Mouse (Mus musculus) forebrain, postnatal 0 days (tissue): Measurements from ENCODE around the gene Rapsn. TPM values are rescaled to one million over a fixed set of nuclear protein-coding genes. Genes with fewer than 3 reads are reported as not detected.

Experiments used
- ATAC-seq: fragments of 200-750 bp; cut with Nextera tagmentation; 2 replicates; pipeline ENCODE4 v1.8.0; 2017; ENCODE audit warnings: mild to moderate bottlenecking, moderate library complexity
- DNase-seq: peaks from one replicate; pipeline ENCODE4 v3.0.0-alpha.2; 2015
- H3K27ac ChIP-seq: fragments of 300-500 bp; sonication (generic); 2 replicates; pipeline ENCODE4 v1.5.1; 2014; ENCODE audit warnings: low read depth, mild to moderate bottlenecking, antibody characterized with exemption, low read length, moderate library complexity, mixed read lengths
- H3K27me3 ChIP-seq: fragments of 300-500 bp; sonication (generic); 2 replicates; pipeline ENCODE4 v1.6.1; 2014; ENCODE audit warnings: mild to moderate bottlenecking, low read length, mixed read lengths; ENCODE audit not compliant: insufficient read depth
- H3K36me3 ChIP-seq: fragments of 300-500 bp; sonication (generic); 2 replicates; pipeline ENCODE4 v1.6.1; 2014; ENCODE audit warnings: mild to moderate bottlenecking, moderate library complexity; ENCODE audit not compliant: insufficient read depth
- H3K4me1 ChIP-seq: fragments of 300-500 bp; sonication (generic); 2 replicates; pipeline ENCODE4 v1.6.1; 2014; ENCODE audit warnings: antibody characterized with exemption; ENCODE audit not compliant: insufficient read depth
- H3K4me2 ChIP-seq: fragments of 300-500 bp; sonication (generic); 2 replicates; pipeline ENCODE4 v1.6.1; 2014; ENCODE audit warnings: low read depth, mild to moderate bottlenecking, moderate library complexity
- H3K4me3 ChIP-seq: fragments of 300-500 bp; sonication (generic); 2 replicates; pipeline ENCODE4 v1.5.1; 2014; ENCODE audit warnings: low read depth, low read length, mixed read lengths
- H3K9ac ChIP-seq: fragments of 300-500 bp; sonication (generic); 2 replicates; pipeline ENCODE4 v1.6.1; 2014; ENCODE audit warnings: mild to moderate bottlenecking
- H3K9me3 ChIP-seq: fragments of 300-500 bp; sonication (generic); 2 replicates; pipeline ENCODE4 v1.6.1; 2016; ENCODE audit warnings: low read length
- CTCF ChIP-seq: sonication (generic); IDR thresholded peaks from 2 replicates; pipeline ENCODE4 v1.5.1; 2016; ENCODE audit warnings: antibody characterized with exemption, control low read depth, low read depth
- WGBS: fragments of 180-500 bp; shearing (Covaris S2); extraction: QIAGEN DNeasy Blood & Tissue Kit; methylation state at CpG from one replicate; pipeline ENCODE4 v1.1.7; 2014; 5-methylcytosine and 5-hydroxymethylcytosine counted together
- polyA plus RNA-seq: library from polyadenylated mRNA; unstranded; fragments of >200 nt; fragmentation: Nextera tagmentation; extraction: Ambion mirVana; gene quantifications from 2 replicates; pipeline ENCODE4 v1.2.1, GENCODE M21; 2015
- total RNA-seq: library from RNA; depleted of rRNA; stranded (reverse); fragments of >200 nt; gene quantifications from 2 replicates; pipeline ENCODE4 v1.2.3, GENCODE M21; 2014

Rapsn gene
- total and polyA plus RNA-seq, 2 experiments from 2014 or later: 0.38 to 1.1 TPM

DNA sequence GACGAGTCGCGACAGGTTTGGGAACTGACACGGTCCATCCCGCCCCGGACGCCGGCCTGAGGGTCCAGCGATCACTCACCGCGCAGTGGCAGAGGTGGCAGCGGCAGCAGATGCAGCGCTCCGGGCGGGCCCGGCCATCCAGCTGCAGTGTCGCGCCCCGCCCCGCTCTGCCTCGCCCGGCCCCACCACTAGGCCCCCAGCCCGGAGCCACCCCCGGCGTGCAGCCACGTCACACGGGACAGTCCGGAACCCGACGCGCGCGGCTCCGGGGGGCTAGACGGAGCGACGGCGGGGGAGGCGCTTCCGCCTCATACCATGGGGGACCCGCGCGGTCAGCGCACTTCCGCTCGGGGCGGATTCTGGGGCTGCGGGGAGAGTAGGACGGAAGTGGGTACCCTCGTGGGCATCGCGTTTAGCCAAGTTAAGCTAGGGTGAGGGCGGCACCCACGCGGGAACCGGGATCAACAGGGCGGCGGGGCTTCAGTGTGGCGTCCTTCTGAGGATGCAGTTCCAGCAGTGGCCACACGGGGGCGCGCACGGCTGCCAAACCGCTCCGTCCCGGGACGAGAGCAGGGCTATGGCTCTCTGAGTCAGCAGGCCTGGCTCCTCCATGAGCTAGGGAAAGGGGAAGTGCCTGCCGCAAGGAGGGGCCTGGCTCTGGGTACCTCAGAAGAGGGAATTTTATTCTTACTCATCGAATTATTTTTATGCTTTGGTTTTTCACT, 34.8 kb downstream of the Rapsn start, which contains the start of gene Slc39a13:
Gene Slc39a13, minus strand, starts transcription at position 342 of the 725 bp plus-strand sequence.
- peak; percentile 98 for ATAC-seq
- H3K27me3 ChIP-seq: no peaks in the 10 kb centered on the region
- peak within 1 kb of the TSS; percentile 70 for H3K27ac ChIP-seq
- WGBS: under 1% methylated on average over 68 of the region's 69 CpGs
- peak; percentile 100 for TF ChIP-seq CTCF
- H3K4me1 ChIP-seq: peaks cover 18% of the 10 kb centered on the region
- H3K4me2 ChIP-seq: peak within 1 kb of the TSS; percentile 91
- peak within 1 kb of the TSS; percentile 88 for H3K4me3 ChIP-seq
- H3K36me3 ChIP-seq: peaks cover 3% of the 10 kb centered on the region; the same call in 1 of the 2 replicates
- DNase-seq: peak; percentile 97
- no peaks in the 10 kb centered on the region for H3K9me3 ChIP-seq
- H3K9ac ChIP-seq: peak within 1 kb of the TSS; percentile 78

DNA sequence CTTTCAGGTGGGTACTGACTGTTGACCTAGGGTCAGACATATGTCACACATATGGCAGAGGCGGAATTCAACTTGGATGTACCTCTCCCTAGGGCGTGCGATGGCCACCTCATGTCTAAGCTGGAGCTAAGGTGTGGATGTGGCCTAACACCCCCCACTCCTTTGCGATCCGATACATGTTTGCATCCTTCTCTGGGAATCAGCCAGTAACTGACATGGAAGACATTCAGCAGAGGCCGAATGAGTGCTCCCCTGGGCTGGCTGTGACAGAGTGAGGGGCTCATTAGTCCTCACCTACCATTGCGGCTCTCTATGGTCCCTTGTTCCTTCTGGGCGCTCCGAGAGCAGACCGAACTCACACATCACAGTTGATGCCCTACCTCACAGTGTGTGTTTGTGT, 35.6 kb downstream of the Rapsn start:
- H3K27ac ChIP-seq: peak overlapping the region; percentile 70
- H3K4me2 ChIP-seq: peak overlapping the region; percentile 91
- H3K4me3 ChIP-seq: peak overlapping the region; percentile 88
- H3K4me1 ChIP-seq: peaks cover 18% of the 10 kb centered on the region
- no peak for TF ChIP-seq CTCF
- DNase-seq (no peak), ATAC-seq (no peak)
- H3K9me3 ChIP-seq: no peaks in the 10 kb centered on the region
- H3K27me3 ChIP-seq: no peaks in the 10 kb centered on the region
- WGBS: 86% methylated on average over 10 of the region's 10 CpGs
- peaks cover 3% of the 10 kb centered on the region; the same call in 1 of the 2 replicates for H3K36me3 ChIP-seq
- H3K9ac ChIP-seq: peak overlapping the region; percentile 78

DNA sequence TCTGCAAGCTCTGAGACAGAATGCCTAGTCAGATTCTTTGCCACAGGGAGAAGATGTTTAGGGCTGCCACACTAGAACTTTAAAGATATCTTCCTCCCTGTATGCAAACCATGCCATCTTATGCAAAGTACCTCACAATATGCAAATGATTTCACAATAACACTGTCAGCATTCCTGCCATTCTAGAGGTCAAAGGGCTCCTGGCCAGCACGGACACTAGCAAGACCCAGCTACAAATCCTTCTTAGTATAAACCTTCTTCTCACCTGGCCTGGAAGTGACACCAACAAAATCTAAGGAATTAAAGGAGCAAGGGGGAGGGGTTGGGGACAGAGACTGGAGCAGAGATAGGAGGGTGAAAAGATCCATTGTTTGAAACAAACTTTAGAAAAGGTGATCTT, 36.7 kb downstream of the Rapsn start:
- TF ChIP-seq CTCF: no peak
- ATAC-seq (no peak), DNase-seq (no peak)
- Histone ChIP-seq H3K36me3 (no peaks in the 10 kb centered on the region), H3K4me1 (peaks cover 18% of the 10 kb centered on the region), H3K27ac (no peak overlapping the region), H3K9me3 (no peaks in the 10 kb centered on the region), H3K4me3 (no peak overlapping the region), H3K4me2 (no peak overlapping the region), H3K27me3 (no peaks in the 10 kb centered on the region), H3K9ac (no peak overlapping the region)
- WGBS: 42% methylated on average over 1 of the region's 1 CpGs

DNA sequence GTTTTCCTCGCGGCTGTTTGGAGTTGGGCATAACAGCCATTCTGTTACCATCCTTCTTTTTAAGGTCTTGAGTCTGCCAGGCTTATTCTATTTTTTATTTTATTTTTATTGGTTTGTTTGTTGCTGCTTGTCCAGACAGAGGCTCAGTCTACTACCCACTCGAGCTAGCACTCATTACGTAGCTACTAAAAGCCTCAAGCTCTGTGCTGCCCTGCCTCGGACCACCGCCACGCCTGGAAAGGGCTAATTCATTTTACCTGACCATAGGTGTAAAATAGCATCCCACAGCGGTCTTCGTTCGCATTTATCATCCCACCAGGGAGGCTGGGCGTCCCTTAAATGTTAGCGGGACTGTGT, 42.5 kb downstream of the Rapsn start:
- Histone ChIP-seq H3K9ac (peak overlapping the region; percentile 63), H3K4me2 (peak overlapping the region; percentile 91), H3K27me3 (no peaks in the 10 kb centered on the region), H3K4me3 (peak overlapping the region; percentile 49), H3K9me3 (no peaks in the 10 kb centered on the region), H3K27ac (no peak overlapping the region), H3K36me3 (no peaks in the 10 kb centered on the region), H3K4me1 (0 out of 2 replicates have a peak, but pooled peaks cover 9% of the 10 kb centered on the region)
- peak; percentile 24; the same call in 1 of the 2 replicates for ATAC-seq
- DNase-seq: peak; percentile 17
- TF ChIP-seq CTCF: no peak
- 10% methylated on average over 12 of the region's 12 CpGs for WGBS

DNA sequence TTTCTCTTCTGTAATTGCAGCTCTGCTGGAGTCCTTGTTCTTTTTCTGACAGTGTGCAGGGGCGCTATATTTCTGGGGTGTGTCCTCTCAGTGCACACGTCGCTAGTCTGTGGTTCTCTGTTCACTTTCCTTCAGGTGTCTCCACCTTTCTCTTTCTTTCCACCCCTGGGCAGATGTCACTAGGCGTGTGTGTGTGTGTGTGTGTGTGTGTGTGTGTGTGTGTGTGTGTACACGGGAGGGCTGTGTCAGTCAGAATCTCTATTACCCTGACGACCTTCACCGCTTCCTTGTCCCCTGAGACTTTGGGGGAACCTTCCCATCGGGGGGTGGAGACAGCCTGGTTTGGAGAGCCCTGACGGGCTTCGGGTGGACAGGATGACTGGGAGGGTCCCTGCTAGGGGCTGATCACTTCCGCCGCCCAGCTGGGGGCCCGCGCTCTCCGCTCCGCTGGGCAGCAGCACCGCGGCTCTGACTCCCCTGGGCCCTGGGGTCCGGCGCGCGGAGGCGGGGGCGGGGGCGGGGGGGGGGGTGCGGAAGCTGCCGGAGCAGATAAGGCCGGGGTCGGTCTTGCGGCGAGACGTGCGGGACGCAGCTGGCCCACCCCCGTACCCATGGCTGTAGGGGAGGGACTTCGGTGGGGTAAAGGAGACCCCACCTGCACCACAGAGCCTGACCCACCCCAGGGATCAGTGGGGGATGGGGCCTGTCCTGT, 43.0 kb downstream of the Rapsn start:
- H3K9me3 ChIP-seq: no peaks in the 10 kb centered on the region
- 0 out of 2 replicates have a peak, but pooled peaks cover 9% of the 10 kb centered on the region for H3K4me1 ChIP-seq
- H3K27me3 ChIP-seq: no peaks in the 10 kb centered on the region
- 0 out of 2 replicates have a peak overlapping the region, but pooled peaks have one; percentile 9 for H3K27ac ChIP-seq
- DNase-seq (peak; percentile 61), ATAC-seq (peak; percentile 75)
- peak overlapping the region; percentile 49 for H3K4me3 ChIP-seq
- no peaks in the 10 kb centered on the region for H3K36me3 ChIP-seq
- peak overlapping the region; percentile 91 for H3K4me2 ChIP-seq
- peak overlapping the region; percentile 63 for H3K9ac ChIP-seq
- peak; percentile 29; the same call in 1 of the 2 replicates for TF ChIP-seq CTCF
- 3% methylated on average over 21 of the region's 36 CpGs for WGBS

DNA sequence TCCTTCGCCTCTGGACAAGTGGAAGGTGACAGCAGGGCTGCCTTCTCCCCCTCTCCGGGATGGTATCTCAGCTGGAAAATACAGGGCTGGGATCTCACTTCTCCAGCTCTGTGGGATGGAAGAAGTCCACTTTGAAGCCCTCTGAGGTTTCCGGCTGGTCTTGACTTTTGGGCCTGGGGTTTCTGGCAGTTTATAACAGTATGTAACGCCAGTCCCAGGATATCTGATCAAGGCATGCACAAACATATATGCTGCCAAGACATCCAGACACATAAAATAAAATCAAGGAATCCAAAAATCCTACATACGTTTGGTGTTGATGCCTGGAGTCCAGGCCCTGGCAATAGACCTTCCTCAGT, 43.6 kb downstream of the Rapsn start:
- H3K9me3 ChIP-seq: no peaks in the 10 kb centered on the region
- 0 out of 2 replicates have a peak, but pooled peaks cover 9% of the 10 kb centered on the region for H3K4me1 ChIP-seq
- H3K4me3 ChIP-seq: peak overlapping the region; percentile 49
- TF ChIP-seq CTCF: no peak
- H3K27me3 ChIP-seq: no peaks in the 10 kb centered on the region
- H3K27ac ChIP-seq: 0 out of 2 replicates have a peak overlapping the region, but pooled peaks have one; percentile 9
- ATAC-seq: no peak; the same call in 1 of the 2 replicates
- no peaks in the 10 kb centered on the region for H3K36me3 ChIP-seq
- 30% methylated on average over 5 of the region's 5 CpGs for WGBS
- H3K4me2 ChIP-seq: peak overlapping the region; percentile 91
- DNase-seq: peak; percentile 37
- H3K9ac ChIP-seq: peak overlapping the region; percentile 63
